In the genomic region with DNA sequence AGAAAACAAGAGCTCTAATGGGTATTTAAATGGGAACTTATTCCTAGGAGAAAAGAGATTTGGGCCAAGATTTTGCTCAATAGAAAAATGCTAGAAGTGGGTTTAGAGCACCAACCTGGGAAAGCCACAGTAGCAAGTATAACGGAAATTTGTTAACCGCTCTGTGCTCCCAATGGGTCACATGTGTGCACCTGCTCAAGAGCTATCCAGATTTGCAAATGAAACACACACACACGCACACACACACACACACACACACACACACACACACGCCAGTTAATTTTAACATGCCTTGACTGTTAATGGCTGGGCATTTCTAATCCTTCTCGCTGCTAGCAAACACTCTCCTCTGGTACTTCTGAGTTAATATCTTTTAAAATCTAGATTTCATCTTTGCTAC, we compare ENCODE assay signal across 21 mouse cellular contexts.
DNase-seq lines count a peak whose midpoint lies in the region; ATAC-seq and TF ChIP-seq lines count a peak whose summit lies in the region.
"Had no signal": no experiment of that assay in that cellular context is flagged by ENCODE, and none has a peak within 500 bp of the region (broad histone marks: within the 10 kb centered on the region; RNA-seq: fewer than 3 reads in every experiment).

No protein-coding gene starts in this region.

- in situ Hi-C loops in CH12.LX (cut with MboI; ENCODE audit: low pct_ligation_motif_present, low pct_unique_long_range_greater_than_20kb, low sequenced_read_pairs) = loop anchor here (25.0 kb wide), 1 partner anchor 92 kb away; no protein-coding TSS in a partner anchor

- ATAC-seq in midbrain, embryonic 13.5 days = no peak
- ATAC-seq: forebrain, embryonic 14.5 days had no signal

- H3K27ac ChIP-seq in CH12.LX (ENCODE audit: insufficient read depth, low read depth) = peak overlapping the region; percentile 69
- H3K27ac ChIP-seq in macrophage = peak overlapping the region; percentile 15
- H3K27ac ChIP-seq in heart, embryonic 10.5 days = no peak overlapping the region
- H3K27ac ChIP-seq in midbrain, embryonic 13.5 days = no peak overlapping the region
- H3K27ac ChIP-seq: embryonic facial prominence, embryonic 15.5 days; heart, embryonic 13.5 days; hindbrain, embryonic 12.5 days; midbrain, embryonic 10.5 days; stomach, postnatal 0 days had no signal

- no peak; the same call in 1 of the 2 replicates for TF ChIP-seq RAD21 in CH12.LX (IDR thresholded peaks at IDR 0.05; ENCODE audit: low read depth, low read length)

- peak; percentile 95 for TF ChIP-seq EP300 in CH12.LX (IDR thresholded peaks at IDR 0.05; ENCODE audit: low read length)

- H3K9ac ChIP-seq in CH12.LX (ENCODE audit: insufficient read depth, low read depth) = no peak overlapping the region; the same call in 1 of the 2 replicates
- H3K9ac ChIP-seq in midbrain, embryonic 13.5 days (replicated peaks) = no peak overlapping the region
- H3K9ac ChIP-seq: embryonic facial prominence, embryonic 15.5 days; heart, embryonic 13.5 days; hindbrain, embryonic 12.5 days had no signal

- dilution Hi-C loops in CH12.LX (cut with MboI; ENCODE audit: extremely low pct_ligation_motif_present, extremely low pct_unique_long_range_greater_than_20kb, low sequenced_read_pairs) = no loop called here

- no peak for TF ChIP-seq CTCF in CH12.LX (conservative IDR thresholded peaks at IDR 0.05 in 1 of 2, IDR thresholded peaks at IDR 0.05 in 1 of 2; ENCODE audit: low read depth in 2 of 2, low read length in 2 of 2)

- H3K4me1 ChIP-seq in CH12.LX (ENCODE audit: control insufficient read depth in 1 of 2, insufficient read depth in 2 of 2) = peaks cover 28 to 78% of the 10 kb centered on the region in 2 experiments
- H3K4me1 ChIP-seq in heart, embryonic 10.5 days = peaks cover 13% of the 10 kb centered on the region
- H3K4me1 ChIP-seq in midbrain, embryonic 13.5 days (replicated peaks) = no peaks in the 10 kb centered on the region; the same call in 1 of the 2 replicates
- H3K4me1 ChIP-seq: embryonic facial prominence, embryonic 15.5 days; hindbrain, embryonic 12.5 days; midbrain, embryonic 10.5 days had no signal

- H3K4me3 ChIP-seq in CH12.LX (replicated peaks in 1 of 3; ENCODE audit: low read depth in 2 of 3, low read length in 2 of 3, poor library complexity in 1 of 3) (no peak overlapping the region), macrophage (ENCODE audit: inconsistent target) (no peak overlapping the region)
- H3K4me3 ChIP-seq in heart, embryonic 10.5 days = no peak overlapping the region
- H3K4me3 ChIP-seq in midbrain, embryonic 13.5 days (replicated peaks) = no peak overlapping the region
- H3K4me3 ChIP-seq: embryonic facial prominence, embryonic 15.5 days; heart, embryonic 13.5 days; hindbrain, embryonic 12.5 days; midbrain, embryonic 10.5 days had no signal

- H3K79me2 ChIP-seq in CH12.LX (replicated peaks; ENCODE audit: control insufficient read depth, extremely low read depth, insufficient read depth, poor library complexity, severe bottlenecking) (no peaks in the 10 kb centered on the region), macrophage (ENCODE audit: inconsistent target) (no peaks in the 10 kb centered on the region)

- no peaks in the 10 kb centered on the region for H3K36me3 ChIP-seq in CH12.LX (replicated peaks in 1 of 2; ENCODE audit: control insufficient read depth in 1 of 2, insufficient read depth in 1 of 2, low read length in 1 of 2)
- no peaks in the 10 kb centered on the region for H3K36me3 ChIP-seq in macrophage (ENCODE audit: inconsistent target)
- H3K36me3 ChIP-seq in heart, embryonic 10.5 days = no peaks in the 10 kb centered on the region
- no peaks in the 10 kb centered on the region for H3K36me3 ChIP-seq in midbrain, embryonic 13.5 days
- H3K36me3 ChIP-seq: embryonic facial prominence, embryonic 15.5 days; heart, embryonic 13.5 days; hindbrain, embryonic 12.5 days; midbrain, embryonic 10.5 days had no signal

- no peaks in the 10 kb centered on the region for H3K27me3 ChIP-seq in CH12.LX (replicated peaks)
- no peaks in the 10 kb centered on the region for H3K27me3 ChIP-seq in heart, embryonic 10.5 days (ENCODE audit: insufficient read depth, poor library complexity, severe bottlenecking)
- no peaks in the 10 kb centered on the region for H3K27me3 ChIP-seq in midbrain, embryonic 13.5 days
- H3K27me3 ChIP-seq: embryonic facial prominence, embryonic 15.5 days; heart, embryonic 13.5 days; hindbrain, embryonic 12.5 days had no signal

- intact Hi-C loops in left cerebral cortex, postnatal 14 days (cut with DNase I) = no loop called here

- TF ChIP-seq POLR2A in CH12.LX (IDR thresholded peaks at IDR 0.05; ENCODE audit: low read depth, low read length) = no peak

- DNase-seq in spleen, adult 18-20 months = peak; percentile 42 to 46
- no peak for DNase-seq in spleen, postnatal 14 days (ENCODE audit: low spot score in 2 of 2)
- peak; percentile 68 for DNase-seq in CH12.LX (ENCODE audit: extremely low read depth)
- DNase-seq in thymus, postnatal 36 days = peak; percentile 46 to 55
- no peak for DNase-seq in heart, embryonic 10.5 days (ENCODE audit: low spot score)
- DNase-seq in left cerebral cortex, postnatal 14 days (ENCODE audit: low spot score in 2 of 2) = no peak
- DNase-seq: adrenal gland, postnatal 14 days; cerebellum, adult 9-10 months; gastrocnemius, postnatal 14 days; heart, adult 11 months; heart, postnatal 14 days; kidney, adult 18-20 months; kidney, postnatal 10 days had no signal

- WGBS in macrophage (ENCODE audit: missing documents) = 27% methylated on average over 3 of the region's 5 CpGs
- 89% methylated on average over 5 of the region's 5 CpGs for WGBS in heart, embryonic 10.5 days
- WGBS in midbrain, embryonic 13.5 days = 93% methylated on average over 5 of the region's 5 CpGs

- peak overlapping the region; percentile 27; the same call in 1 of the 2 replicates for H3K4me2 ChIP-seq in CH12.LX (ENCODE audit: insufficient read depth, low read depth, poor library complexity, severe bottlenecking)
- no peak overlapping the region for H3K4me2 ChIP-seq in midbrain, embryonic 13.5 days (replicated peaks)
- H3K4me2 ChIP-seq: embryonic facial prominence, embryonic 15.5 days; heart, embryonic 13.5 days; hindbrain, embryonic 12.5 days had no signal

- H3K9me3 ChIP-seq in CH12.LX (replicated peaks; ENCODE audit: low read length) = peaks cover 14% of the 10 kb centered on the region
- no peaks in the 10 kb centered on the region for H3K9me3 ChIP-seq in heart, embryonic 10.5 days
- no peaks in the 10 kb centered on the region for H3K9me3 ChIP-seq in midbrain, embryonic 13.5 days
- H3K9me3 ChIP-seq: embryonic facial prominence, embryonic 15.5 days; hindbrain, embryonic 12.5 days; midbrain, embryonic 10.5 days had no signal

TF ChIP-seq in CH12.LX, 34 proteins besides CTCF, POLR2A, EP300 and RAD21 (continues in another document):
- no peak; the same call in 1 of the 2 replicates for TF ChIP-seq SMC3 (IDR thresholded peaks at IDR 0.05; ENCODE audit: low read depth, low read length)
- 0 out of 2 replicates have a peak, but pooled peaks have one; percentile 55 for TF ChIP-seq MAFK (IDR thresholded peaks at IDR 0.05; ENCODE audit: insufficient replicate concordance, low read length)
- peak; percentile 82 for TF ChIP-seq MEF2A (IDR thresholded peaks at IDR 0.05; ENCODE audit: borderline replicate concordance, low read depth, low read length)
- TF ChIP-seq CHD2 (IDR thresholded peaks at IDR 0.05; ENCODE audit: low read length) = peak; percentile 61; the same call in 1 of the 2 replicates
- TF ChIP-seq MAX (IDR thresholded peaks at IDR 0.05; ENCODE audit: low read length) = peak; percentile 80; the same call in 1 of the 2 replicates
- no peak for TF ChIP-seq ELF1 (IDR thresholded peaks at IDR 0.05; ENCODE audit: low read depth, low read length)
- no peak for TF ChIP-seq MXI1 (IDR thresholded peaks at IDR 0.05; ENCODE audit: low read depth, low read length)
- TF ChIP-seq CHD1 (IDR thresholded peaks at IDR 0.05; ENCODE audit: low read depth, low read length) = no peak
- no peak for TF ChIP-seq TBP (conservative IDR thresholded peaks at IDR 0.05; ENCODE audit: low read depth, low read length)
- TF ChIP-seq PAX5 (IDR thresholded peaks at IDR 0.05; ENCODE audit: low read length) = no peak
- TF ChIP-seq JUND (conservative IDR thresholded peaks at IDR 0.05; ENCODE audit: low read depth, low read length) = 0 out of 2 replicates have a peak, but pooled peaks have one; percentile 32
- 0 out of 2 replicates have a peak, but pooled peaks have one; percentile 18 for TF ChIP-seq MAZ (IDR thresholded peaks at IDR 0.05; ENCODE audit: low read depth, low read length)
- TF ChIP-seq UBTF (IDR thresholded peaks at IDR 0.05; ENCODE audit: low read depth, low read length) = no peak
- TF ChIP-seq GABPA (IDR thresholded peaks at IDR 0.05; ENCODE audit: insufficient replicate concordance, low read depth, low read length) = no peak
- no peak for TF ChIP-seq POLR2AphosphoS2 (IDR thresholded peaks at IDR 0.05; ENCODE audit: low read depth, low read length)
- no peak for TF ChIP-seq ZMIZ1 (IDR thresholded peaks at IDR 0.05; ENCODE audit: low read depth, low read length)
- peak; percentile 94 for TF ChIP-seq BHLHE40 (IDR thresholded peaks at IDR 0.05; ENCODE audit: low read depth, low read length)
- peak; percentile 42 for TF ChIP-seq USF1 (IDR thresholded peaks at IDR 0.05; ENCODE audit: low read depth, low read length)
- TF ChIP-seq USF2 (conservative IDR thresholded peaks at IDR 0.05; ENCODE audit: low read depth, low read length) = no peak
- peak; percentile 69 for TF ChIP-seq SIN3A (IDR thresholded peaks at IDR 0.05; ENCODE audit: low read length)
- 0 out of 2 replicates have a peak, but pooled peaks have one; percentile 43 for TF ChIP-seq KAT2A (IDR thresholded peaks at IDR 0.05; ENCODE audit: insufficient replicate concordance, low read length)
- peak; percentile 96 for TF ChIP-seq TCF12 (IDR thresholded peaks at IDR 0.05; ENCODE audit: low read depth, low read length)
- peak; percentile 62; the same call in 1 of the 2 replicates for TF ChIP-seq RCOR1 (conservative IDR thresholded peaks at IDR 0.05; ENCODE audit: low read depth, low read length)
- TF ChIP-seq MYC (IDR thresholded peaks at IDR 0.05; ENCODE audit: low read depth, low read length) = no peak; the same call in 1 of the 2 replicates
- TF ChIP-seq ETS1 (conservative IDR thresholded peaks at IDR 0.05; ENCODE audit: low read depth, low read length) = peak; percentile 84
- TF ChIP-seq ZC3H11A (IDR thresholded peaks at IDR 0.05; ENCODE audit: low read depth, low read length) = no peak
- TF ChIP-seq ZNF384 (IDR thresholded peaks at IDR 0.05; ENCODE audit: low read depth, low read length) = 0 out of 2 replicates have a peak, but pooled peaks have one; percentile 8
- no peak for TF ChIP-seq JUN (IDR thresholded peaks at IDR 0.05; ENCODE audit: insufficient read depth, low read depth, low read length)
- TF ChIP-seq HCFC1 (IDR thresholded peaks at IDR 0.05; ENCODE audit: low read depth, low read length) = 0 out of 2 replicates have a peak, but pooled peaks have one; percentile 14
- TF ChIP-seq NRF1 (IDR thresholded peaks at IDR 0.05; ENCODE audit: low read depth, low read length) = no peak

Comparison
In these comparisons a context has a peak if more than half of its experiments do, and no peak if none do; other contexts are left out.
1. DNase-seq: peak in spleen, adult 18-20 months (2 of 2), CH12.LX (single experiment) and thymus, postnatal 36 days (2 of 2); none in spleen, postnatal 14 days (0 of 2), heart, embryonic 10.5 days (single experiment) and left cerebral cortex, postnatal 14 days (0 of 2).
2. H3K27ac ChIP-seq: peak in CH12.LX (single experiment) and macrophage (single experiment); none in heart, embryonic 10.5 days (single experiment) and midbrain, embryonic 13.5 days (single experiment).